Mouse (Mus musculus) stomach, embryonic 14.5 days (tissue): ENCODE measurements around the gene Il22ra1. TPM values are rescaled to one million over a fixed set of nuclear protein-coding genes. Genes with fewer than 3 reads are reported as not detected.

ENCODE experiments used
- ATAC-seq: fragments of 200-750 bp; cut with Nextera tagmentation; 2 replicates; pipeline ENCODE4 v1.8.0; 2017; ENCODE audit warnings: low read depth, moderate TSS enrichment; ENCODE audit not compliant: insufficient number of reproducible peaks, insufficient read depth, low FRiP score
- H3K27ac ChIP-seq: fragments of 300-500 bp; sonication (generic); 2 replicates; pipeline ENCODE4 v1.5.1; 2014; ENCODE audit warnings: mild to moderate bottlenecking, low read length, moderate library complexity, mixed read lengths
- H3K27me3 ChIP-seq: fragments of 300-500 bp; sonication (generic); 2 replicates; pipeline ENCODE4 v1.6.1; 2014; ENCODE audit warnings: low read length, control low read depth, mixed read lengths; ENCODE audit not compliant: control insufficient read depth, insufficient read depth
- H3K36me3 ChIP-seq: fragments of 300-500 bp; sonication (generic); 2 replicates; pipeline ENCODE4 v1.6.1; 2014; ENCODE audit warnings: mild to moderate bottlenecking, control low read depth, low read length, moderate library complexity, mixed read lengths; ENCODE audit not compliant: control insufficient read depth, insufficient read depth
- H3K4me1 ChIP-seq: fragments of 300-500 bp; sonication (generic); 2 replicates; pipeline ENCODE4 v1.6.1; 2014; ENCODE audit warnings: low read length, control low read depth, mixed read lengths; ENCODE audit not compliant: control insufficient read depth, insufficient read depth
- H3K4me2 ChIP-seq: fragments of 300-500 bp; sonication (generic); replicated peaks from 2 replicates; pipeline ENCODE4 v1.6.1; 2014; ENCODE audit warnings: low read depth, low read length, control low read depth
- H3K4me3 ChIP-seq: fragments of 300-500 bp; sonication (generic); 2 replicates; pipeline ENCODE4 v1.5.1; 2014; ENCODE audit warnings: low read depth, low read length, control low read depth
- H3K9ac ChIP-seq: fragments of 300-500 bp; sonication (generic); replicated peaks from 2 replicates; pipeline ENCODE4 v1.6.1; 2014; ENCODE audit warnings: low read depth, mild to moderate bottlenecking, control low read depth, low read length, moderate library complexity, mixed read lengths
- H3K9me3 ChIP-seq: fragments of 300-500 bp; sonication (generic); 2 replicates; pipeline ENCODE4 v1.6.1; 2016; ENCODE audit warnings: low read depth, low read length, control low read depth; ENCODE audit not compliant: control insufficient read depth
- WGBS: fragments of 180-500 bp; shearing (Covaris S2); extraction: QIAGEN DNeasy Blood & Tissue Kit; methylation state at CpG from one replicate; pipeline ENCODE4 v1.1.7; 2014; 5-methylcytosine and 5-hydroxymethylcytosine counted together
- polyA plus RNA-seq: library from polyadenylated mRNA; unstranded; fragments of >200 nt; fragmentation: Nextera tagmentation; extraction: Ambion mirVana; gene quantifications from 2 replicates; pipeline ENCODE4 v1.2.1, GENCODE M21; 2014

Gene Il22ra1
- polyA plus RNA-seq, 1 experiment from 2014 or later = 0.33 TPM

DNA sequence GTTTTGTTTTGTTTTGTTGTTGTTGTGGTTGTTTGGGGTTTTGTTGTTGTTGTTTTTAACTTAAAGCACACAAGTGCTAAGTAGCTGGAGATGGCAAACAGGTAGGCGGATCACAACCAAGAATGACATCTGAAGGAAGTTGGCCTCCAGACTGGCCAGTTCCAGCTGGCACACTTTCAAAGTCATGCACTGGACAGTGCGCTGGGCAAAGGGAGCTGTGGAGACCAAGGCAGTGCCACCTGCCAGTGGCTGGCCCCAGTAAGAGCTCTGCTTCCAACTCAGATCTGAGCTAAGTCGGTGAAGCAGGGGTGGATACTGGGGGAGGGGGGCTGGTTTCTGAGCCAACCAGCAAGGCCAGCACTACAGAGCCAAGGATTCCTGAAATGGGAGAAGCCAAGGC is 39.0 kb downstream of the Il22ra1 start:
- 76% methylated on average over 3 of the region's 3 CpGs for WGBS
- Histone ChIP-seq H3K27me3 (no peaks in the 10 kb centered on the region), H3K4me1 (no peaks in the 10 kb centered on the region), H3K4me2 (no peak overlapping the region), H3K27ac (no peak overlapping the region), H3K9me3 (no peaks in the 10 kb centered on the region), H3K36me3 (no peaks in the 10 kb centered on the region), H3K4me3 (no peak overlapping the region), H3K9ac (no peak overlapping the region)
- ATAC-seq = no peak

DNA sequence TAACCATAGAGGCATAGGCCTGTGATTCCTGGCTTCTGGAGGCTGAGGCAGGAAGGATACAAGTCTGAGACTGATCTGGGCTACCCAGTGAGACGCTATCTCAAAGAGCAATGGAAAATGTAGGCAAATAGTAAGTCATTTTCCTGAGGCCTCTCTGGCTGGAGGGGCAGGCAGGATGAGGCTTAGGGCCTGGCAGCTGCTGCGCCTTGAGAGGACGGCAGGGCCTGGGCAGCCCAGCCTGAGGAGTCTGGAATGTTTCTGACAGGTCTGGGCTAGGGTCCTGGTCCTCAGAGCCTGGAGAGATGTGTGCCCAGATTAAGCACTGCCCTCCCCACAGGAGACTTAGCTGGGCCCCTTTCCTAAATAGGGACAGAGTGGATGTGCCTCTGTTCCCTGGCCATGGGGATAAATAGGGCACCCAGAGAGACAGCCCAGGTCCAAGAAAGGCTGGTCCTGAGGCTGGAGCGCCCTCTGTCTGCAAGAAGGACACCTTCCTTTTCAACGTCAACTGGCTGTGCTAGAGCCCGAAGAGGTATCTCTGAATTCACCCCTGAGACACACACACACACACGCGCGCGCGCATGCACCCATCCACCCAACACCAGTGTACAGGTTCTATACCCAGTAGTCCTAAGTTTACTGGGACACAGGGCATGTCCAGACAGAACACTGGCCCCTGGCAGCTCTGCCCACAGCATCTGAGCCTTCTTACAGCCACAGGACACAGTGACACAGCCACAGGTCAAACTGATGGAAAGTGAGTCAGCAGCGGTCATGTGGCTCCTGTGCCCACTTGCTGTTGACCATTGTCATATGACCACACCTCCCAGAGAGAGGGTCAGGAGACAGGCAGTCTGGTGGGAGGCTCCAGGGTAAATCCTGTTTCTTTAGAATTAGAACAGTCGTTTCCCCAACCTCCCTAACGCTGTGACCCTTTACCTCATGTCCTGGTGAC is 40.9 kb downstream of the Il22ra1 start:
- WGBS = 61% methylated on average over 14 of the region's 14 CpGs
- Histone ChIP-seq H3K9me3 (no peaks in the 10 kb centered on the region), H3K36me3 (no peaks in the 10 kb centered on the region), H3K4me3 (no peak overlapping the region), H3K4me2 (no peak overlapping the region), H3K27ac (no peak overlapping the region), H3K9ac (no peak overlapping the region), H3K4me1 (no peaks in the 10 kb centered on the region), H3K27me3 (no peaks in the 10 kb centered on the region)
- ATAC-seq = no peak; the same call in 1 of the 2 replicates

DNA sequence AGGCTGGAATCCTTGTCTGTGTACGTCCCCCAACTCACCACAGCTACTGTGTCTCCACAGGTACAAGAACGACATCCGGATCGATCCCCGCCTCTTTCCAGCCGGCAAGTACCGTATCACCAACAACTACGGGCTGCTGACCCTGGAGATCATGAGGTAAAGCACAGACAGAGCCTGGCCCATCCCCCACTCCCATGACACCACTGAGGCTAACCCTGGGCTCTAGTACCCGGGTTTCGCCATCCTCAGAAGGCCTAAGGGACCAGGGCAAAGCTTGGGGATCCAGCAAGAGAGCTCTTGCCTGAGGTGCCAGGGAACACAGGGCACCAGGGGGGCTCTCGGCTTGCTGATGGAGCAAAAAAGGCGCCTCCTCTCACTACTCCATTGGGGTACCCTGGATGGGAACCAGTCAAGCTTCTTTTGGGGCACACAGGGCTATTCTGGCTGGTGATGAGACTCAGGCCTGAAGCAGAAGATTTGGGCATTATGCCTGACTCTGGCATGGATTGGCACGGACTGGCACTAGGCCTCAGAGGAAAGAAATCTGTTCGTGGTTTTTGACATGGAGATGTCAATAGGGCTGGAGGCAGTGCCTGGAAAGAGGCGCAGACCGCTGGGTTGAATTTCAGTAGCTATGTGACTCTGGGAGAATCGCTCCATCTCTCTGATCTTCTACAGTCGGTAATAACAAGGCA is 42.8 kb downstream of the Il22ra1 start:
- H3K27me3 ChIP-seq = no peaks in the 10 kb centered on the region
- WGBS = 83% methylated on average over 18 of the region's 18 CpGs
- H3K36me3 ChIP-seq = no peaks in the 10 kb centered on the region
- no peak overlapping the region for H3K9ac ChIP-seq
- no peak for ATAC-seq
- no peak overlapping the region for H3K4me2 ChIP-seq
- no peak overlapping the region for H3K27ac ChIP-seq
- no peak overlapping the region for H3K4me3 ChIP-seq
- no peaks in the 10 kb centered on the region for H3K9me3 ChIP-seq
- no peaks in the 10 kb centered on the region for H3K4me1 ChIP-seq

DNA sequence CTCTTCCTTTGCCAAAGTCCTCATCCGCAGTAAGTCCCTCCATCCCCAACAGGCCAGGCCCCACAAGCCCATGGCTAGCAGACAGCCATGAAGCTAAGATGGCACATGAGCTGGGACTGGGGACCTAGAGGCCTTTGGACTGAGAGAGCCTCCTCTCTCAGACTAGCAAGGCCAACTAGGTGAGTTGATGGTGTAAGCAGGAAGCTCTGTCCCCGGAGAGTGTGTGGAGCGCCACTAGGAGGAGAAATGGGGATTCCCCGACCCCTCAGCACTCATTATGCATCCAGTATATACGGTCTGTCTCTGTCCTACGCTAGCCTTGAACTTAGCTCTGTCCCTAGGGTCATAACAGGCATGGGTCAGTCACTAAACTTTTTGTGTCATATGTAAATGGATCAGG is 43.6 kb downstream of the Il22ra1 start:
- no peak for ATAC-seq
- H3K4me3 ChIP-seq = no peak overlapping the region
- WGBS = 82% methylated on average over 6 of the region's 6 CpGs
- H3K4me1 ChIP-seq = no peaks in the 10 kb centered on the region
- no peak overlapping the region for H3K27ac ChIP-seq
- no peak overlapping the region for H3K9ac ChIP-seq
- H3K27me3 ChIP-seq = no peaks in the 10 kb centered on the region
- H3K4me2 ChIP-seq = no peak overlapping the region
- H3K9me3 ChIP-seq = no peaks in the 10 kb centered on the region
- no peaks in the 10 kb centered on the region for H3K36me3 ChIP-seq

DNA sequence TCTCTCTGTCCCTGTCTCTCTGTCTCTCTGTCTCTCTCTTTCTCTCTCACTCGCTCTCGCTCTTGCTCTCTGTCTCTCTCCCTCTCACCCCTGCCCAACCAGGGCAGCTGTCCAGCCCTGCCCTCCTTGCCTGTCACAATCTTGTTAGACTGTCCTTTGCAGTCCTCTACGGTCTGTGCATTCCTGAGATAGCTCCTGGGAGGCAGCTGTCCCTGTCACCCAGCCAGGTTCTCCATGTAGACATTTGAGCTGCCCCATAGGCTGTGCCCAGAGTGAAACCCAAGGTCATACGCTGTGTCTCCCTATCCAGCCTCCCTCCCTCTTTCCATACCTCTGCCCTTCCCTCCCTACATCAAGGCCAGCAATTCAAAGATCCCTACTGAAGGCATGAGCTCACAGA is 44.7 kb downstream of the Il22ra1 start:
- H3K4me3 ChIP-seq = no peak overlapping the region
- no peak overlapping the region for H3K9ac ChIP-seq
- H3K36me3 ChIP-seq = no peaks in the 10 kb centered on the region
- 73% methylated on average over 4 of the region's 4 CpGs for WGBS
- no peak overlapping the region for H3K4me2 ChIP-seq
- H3K9me3 ChIP-seq = no peaks in the 10 kb centered on the region
- no peak for ATAC-seq
- no peaks in the 10 kb centered on the region for H3K27me3 ChIP-seq
- H3K27ac ChIP-seq = no peak overlapping the region
- H3K4me1 ChIP-seq = no peaks in the 10 kb centered on the region

DNA sequence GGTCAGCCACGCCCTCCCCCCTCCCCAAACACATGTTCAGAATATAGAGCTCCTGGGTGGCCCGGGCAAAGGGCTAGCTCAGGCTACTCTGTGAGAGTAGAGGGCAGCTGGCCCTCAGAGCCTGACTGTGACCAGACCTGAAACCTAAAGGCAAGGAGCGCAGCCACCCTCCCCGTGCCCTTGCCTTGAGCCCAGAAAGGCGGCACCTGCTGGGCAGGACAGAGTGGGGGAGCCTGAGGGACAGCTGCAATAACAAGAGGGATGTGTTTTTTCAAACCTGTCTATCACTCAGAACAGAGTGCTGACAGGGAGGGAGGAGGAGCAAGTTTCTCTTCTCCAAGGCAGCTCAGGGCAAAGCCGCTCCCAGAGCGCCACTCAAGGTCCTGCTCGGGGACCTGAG is 46.5 kb downstream of the Il22ra1 start:
- no peaks in the 10 kb centered on the region for H3K36me3 ChIP-seq
- no peak overlapping the region for H3K4me3 ChIP-seq
- 72% methylated on average over 8 of the region's 8 CpGs for WGBS
- H3K4me1 ChIP-seq = no peaks in the 10 kb centered on the region
- no peaks in the 10 kb centered on the region for H3K9me3 ChIP-seq
- no peak for ATAC-seq
- H3K27ac ChIP-seq = no peak overlapping the region
- H3K4me2 ChIP-seq = no peak overlapping the region
- H3K27me3 ChIP-seq = no peaks in the 10 kb centered on the region
- no peak overlapping the region for H3K9ac ChIP-seq

DNA sequence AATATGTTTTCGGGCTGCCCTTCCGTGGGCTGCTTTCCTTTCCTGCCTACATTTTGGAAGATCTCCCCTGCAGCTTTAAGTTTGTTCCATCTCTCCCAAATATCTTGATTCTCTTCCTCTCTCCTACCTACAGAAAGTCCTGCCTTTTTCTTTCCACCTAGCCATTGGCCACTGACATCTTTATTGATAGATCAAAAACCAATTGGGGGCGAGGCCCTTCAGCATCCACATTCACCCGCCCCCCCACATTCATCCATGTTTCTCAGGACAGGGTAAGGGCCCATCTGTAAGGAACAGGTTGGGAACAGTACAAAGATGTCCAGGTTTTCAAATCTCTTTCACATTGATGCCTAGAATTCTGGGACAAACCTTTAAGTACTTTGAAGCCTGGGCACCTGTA is 48.9 kb downstream of the Il22ra1 start:
- Histone ChIP-seq H3K9me3 (no peaks in the 10 kb centered on the region), H3K4me2 (no peak overlapping the region), H3K4me1 (no peaks in the 10 kb centered on the region), H3K27me3 (no peaks in the 10 kb centered on the region), H3K4me3 (no peak overlapping the region), H3K9ac (no peak overlapping the region), H3K27ac (no peak overlapping the region), H3K36me3 (no peaks in the 10 kb centered on the region)
- 87% methylated on average over 4 of the region's 4 CpGs for WGBS
- no peak for ATAC-seq

DNA sequence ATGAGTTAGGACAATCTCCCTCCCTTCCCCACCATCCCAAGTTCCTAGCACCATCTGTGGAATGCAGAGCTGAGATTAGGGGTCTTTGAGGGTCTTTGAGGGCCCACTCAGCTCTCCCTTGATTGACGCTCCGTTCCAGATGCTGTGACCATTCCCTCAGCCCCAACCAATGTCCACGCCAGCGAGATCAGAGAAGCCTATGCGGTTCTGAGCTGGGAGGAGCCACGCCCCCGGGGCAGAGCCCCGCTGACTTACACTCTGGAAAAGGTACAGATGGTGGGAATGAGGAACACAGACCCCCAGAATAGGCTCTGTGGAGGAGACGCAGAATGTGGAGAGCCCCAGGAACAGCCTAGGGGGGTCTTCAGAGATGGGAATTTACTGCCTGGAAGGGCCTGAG is 51.7 kb downstream of the Il22ra1 start:
- Histone ChIP-seq H3K4me2 (no peak overlapping the region), H3K27ac (no peak overlapping the region), H3K9me3 (no peaks in the 10 kb centered on the region), H3K4me1 (no peaks in the 10 kb centered on the region), H3K36me3 (no peaks in the 10 kb centered on the region), H3K27me3 (no peaks in the 10 kb centered on the region), H3K9ac (no peak overlapping the region), H3K4me3 (no peak overlapping the region)
- WGBS = 59% methylated on average over 9 of the region's 9 CpGs
- ATAC-seq = no peak
